Mouse (Mus musculus): ENCODE results near the gene Olfr159. TPM values are rescaled to one million over a fixed set of nuclear protein-coding genes. Genes with fewer than 3 reads are reported as not detected.
"Not testable (repeated sequence)": the region's sequence is repeated elsewhere in the genome, so short reads cannot be mapped to it uniquely, and the experiment has no call there.

Olfr159 gene
- not detected in 2 replicates for polyA plus RNA-seq (2014; fragmentation: Nextera tagmentation; extraction: Ambion mirVana)

DNA sequence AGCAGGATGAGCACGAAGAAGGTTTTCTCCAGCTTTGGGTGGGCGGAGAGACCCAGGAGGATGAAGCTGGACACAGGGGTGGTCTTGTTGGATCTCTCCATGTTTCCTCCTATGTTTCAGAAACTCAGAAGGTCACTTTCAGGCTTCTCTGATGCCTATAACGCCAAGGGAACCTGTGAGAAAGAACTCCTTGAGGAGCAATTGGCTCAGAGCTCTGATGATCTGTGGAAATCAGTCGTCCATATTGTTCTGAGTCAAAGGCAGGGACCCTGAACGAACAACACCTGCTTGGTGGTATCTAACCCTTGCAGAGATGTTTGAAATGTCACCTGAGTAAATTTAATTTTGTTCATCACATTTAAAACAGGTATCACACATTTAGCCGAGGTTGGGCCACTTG is at the start of gene Olfr159:
Olfr159 (minus strand) TSS at position 101 of the 400 bp plus-strand sequence.
- Histone ChIP-seq H3K27ac (ENCODE audit: low read length) (no peak within 1 kb of the TSS), H3K4me2 (replicated peaks; ENCODE audit: low read depth, low read length) (no peak within 1 kb of the TSS), H3K4me1 (ENCODE audit: control insufficient read depth, insufficient read depth, low read length) (no peaks in the 10 kb centered on the region), H3K4me3 (ENCODE audit: low read depth, low read length) (no peak within 1 kb of the TSS), H3K9ac (replicated peaks; ENCODE audit: low read depth, low read length) (no peak within 1 kb of the TSS), H3K9me3 (ENCODE audit: control insufficient read depth, low read depth, low read length) (no peaks in the 10 kb centered on the region), H3K27me3 (ENCODE audit: control insufficient read depth, insufficient read depth, low read length) (no peaks in the 10 kb centered on the region), H3K36me3 (ENCODE audit: control insufficient read depth, insufficient read depth, low read length) (no peaks in the 10 kb centered on the region)
- 81% methylated on average over 6 of the region's 6 CpGs for WGBS
- ATAC-seq (ENCODE audit: insufficient number of reproducible peaks, insufficient read depth, low FRiP score, low read depth) = no peak

DNA sequence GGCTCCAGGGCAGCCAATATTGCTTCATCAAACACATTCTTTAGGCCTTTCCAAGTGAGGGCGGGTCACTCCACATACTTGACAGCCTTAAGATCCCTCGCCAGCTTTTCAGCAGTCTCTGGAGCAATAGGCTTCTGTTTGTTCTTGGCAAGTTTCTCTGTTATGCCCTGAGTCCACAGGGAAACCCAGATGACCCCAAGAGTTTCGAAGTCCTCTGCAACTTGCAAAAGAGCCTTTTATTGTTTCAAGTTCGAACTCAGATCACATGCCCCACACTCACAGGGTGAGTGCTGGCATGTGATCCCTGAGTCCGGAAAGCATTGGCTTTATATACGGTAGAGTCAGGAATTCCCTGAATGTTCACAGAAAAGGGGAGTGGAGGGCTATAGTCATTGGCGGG is 28.1 kb upstream of the Olfr159 start:
- no peaks in the 10 kb centered on the region for H3K9me3 ChIP-seq (ENCODE audit: control insufficient read depth, low read depth, low read length)
- H3K4me1 ChIP-seq (ENCODE audit: control insufficient read depth, insufficient read depth, low read length) = no peaks in the 10 kb centered on the region
- no peaks in the 10 kb centered on the region for H3K36me3 ChIP-seq (ENCODE audit: control insufficient read depth, insufficient read depth, low read length)
- no peak for ATAC-seq (ENCODE audit: insufficient number of reproducible peaks, insufficient read depth, low FRiP score, low read depth)
- H3K27ac ChIP-seq (ENCODE audit: low read length) = no peak overlapping the region
- WGBS = 66% methylated on average over 7 of the region's 7 CpGs
- H3K4me2 ChIP-seq (replicated peaks; ENCODE audit: low read depth, low read length) = no peak overlapping the region
- H3K9ac ChIP-seq (replicated peaks; ENCODE audit: low read depth, low read length) = no peak overlapping the region
- H3K4me3 ChIP-seq (ENCODE audit: low read depth, low read length) = no peak overlapping the region
- no peaks in the 10 kb centered on the region for H3K27me3 ChIP-seq (ENCODE audit: control insufficient read depth, insufficient read depth, low read length)

DNA sequence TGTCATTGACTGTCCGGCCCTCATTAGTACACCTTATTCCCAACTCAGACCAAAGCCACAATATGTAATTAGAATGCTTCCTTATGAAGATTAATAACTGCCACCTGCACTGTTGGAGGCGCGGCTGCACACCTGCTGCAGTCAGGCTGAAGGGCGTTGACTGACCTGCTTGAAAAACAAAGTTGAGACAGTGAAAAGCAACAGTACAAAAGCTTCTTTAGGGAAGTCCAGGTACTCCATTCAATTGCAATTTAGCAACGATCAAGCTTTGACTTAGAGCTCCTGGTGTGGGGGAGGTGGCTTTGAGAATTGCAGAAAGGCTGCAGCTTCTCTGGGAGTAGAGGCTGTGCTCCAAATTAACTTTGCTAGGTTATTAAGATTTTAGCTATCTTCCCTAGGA is 25.0 kb upstream of the Olfr159 start:
- ATAC-seq (ENCODE audit: insufficient number of reproducible peaks, insufficient read depth, low FRiP score, low read depth); H3K4me3 ChIP-seq (ENCODE audit: low read depth, low read length); H3K36me3 ChIP-seq (ENCODE audit: control insufficient read depth, insufficient read depth, low read length); H3K9me3 ChIP-seq (ENCODE audit: control insufficient read depth, low read depth, low read length); H3K4me1 ChIP-seq (ENCODE audit: control insufficient read depth, insufficient read depth, low read length); H3K27ac ChIP-seq (ENCODE audit: low read length); H3K9ac ChIP-seq (replicated peaks; ENCODE audit: low read depth, low read length); H3K4me2 ChIP-seq (replicated peaks; ENCODE audit: low read depth, low read length); H3K27me3 ChIP-seq (ENCODE audit: control insufficient read depth, insufficient read depth, low read length): not testable (repeated sequence)
- WGBS = 83% methylated on average over 5 of the region's 5 CpGs

DNA sequence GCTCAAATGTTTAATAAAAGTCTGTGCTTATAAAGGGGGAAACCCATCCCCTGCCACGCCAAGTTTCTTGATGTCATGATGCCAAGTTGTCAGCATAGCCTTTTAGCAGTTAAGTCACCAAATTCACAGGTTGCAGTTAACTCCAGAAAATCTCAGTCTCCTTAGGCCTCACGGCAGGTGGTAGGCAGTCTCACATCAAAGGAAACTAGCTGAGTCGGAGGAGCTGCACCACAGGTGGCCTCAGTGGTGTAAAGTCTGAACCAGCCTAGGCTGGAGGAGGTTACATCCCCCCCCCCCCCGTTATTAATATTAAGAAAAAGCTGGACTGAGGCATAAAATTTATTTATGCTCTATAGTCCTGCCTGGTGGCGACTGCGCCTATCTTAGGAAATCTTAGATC is 24.5 kb upstream of the Olfr159 start:
- no peak overlapping the region for H3K27ac ChIP-seq (ENCODE audit: low read length)

DNA sequence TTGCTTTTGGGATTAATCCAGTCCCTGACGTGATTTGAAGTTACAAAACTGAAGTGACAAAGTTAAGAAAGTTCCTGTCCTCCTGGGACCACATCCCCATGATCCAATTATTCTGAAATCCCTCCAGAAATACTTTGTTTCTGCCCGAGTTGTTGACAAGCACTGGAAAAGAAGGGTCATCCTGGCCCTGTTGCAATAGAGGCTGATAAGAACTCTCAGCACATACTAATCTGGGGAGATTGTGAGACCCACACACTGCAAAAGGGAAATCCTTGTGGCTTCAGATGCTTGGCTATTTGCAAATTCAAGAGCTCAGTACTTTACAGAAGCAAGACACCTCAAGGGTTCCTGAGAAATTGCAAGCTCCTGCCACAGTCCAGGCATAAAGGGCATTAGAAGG is 1.5 kb upstream of the Olfr159 start:
- H3K27ac ChIP-seq (ENCODE audit: low read length) = no peak overlapping the region
- no peak overlapping the region for H3K9ac ChIP-seq (replicated peaks; ENCODE audit: low read depth, low read length)
- no peaks in the 10 kb centered on the region for H3K4me1 ChIP-seq (ENCODE audit: control insufficient read depth, insufficient read depth, low read length)
- no peak overlapping the region for H3K4me2 ChIP-seq (replicated peaks; ENCODE audit: low read depth, low read length)
- no peak overlapping the region for H3K4me3 ChIP-seq (ENCODE audit: low read depth, low read length)
- no peak for ATAC-seq (ENCODE audit: insufficient number of reproducible peaks, insufficient read depth, low FRiP score, low read depth)
- no peaks in the 10 kb centered on the region for H3K27me3 ChIP-seq (ENCODE audit: control insufficient read depth, insufficient read depth, low read length)
- WGBS = 53% methylated on average over 2 of the region's 2 CpGs
- no peaks in the 10 kb centered on the region for H3K36me3 ChIP-seq (ENCODE audit: control insufficient read depth, insufficient read depth, low read length)
- H3K9me3 ChIP-seq (ENCODE audit: control insufficient read depth, low read depth, low read length) = no peaks in the 10 kb centered on the region

More for the DNA sequence above, 24.5 kb upstream of the Olfr159 start:
- H3K27me3 ChIP-seq (ENCODE audit: control insufficient read depth, insufficient read depth, low read length) = no peaks in the 10 kb centered on the region
- no peak overlapping the region for H3K4me2 ChIP-seq (replicated peaks; ENCODE audit: low read depth, low read length)
- no peaks in the 10 kb centered on the region for H3K36me3 ChIP-seq (ENCODE audit: control insufficient read depth, insufficient read depth, low read length)
- H3K9me3 ChIP-seq (ENCODE audit: control insufficient read depth, low read depth, low read length) = no peaks in the 10 kb centered on the region
- no peak for ATAC-seq (ENCODE audit: insufficient number of reproducible peaks, insufficient read depth, low FRiP score, low read depth)
- H3K4me1 ChIP-seq (ENCODE audit: control insufficient read depth, insufficient read depth, low read length) = no peaks in the 10 kb centered on the region
- no peak overlapping the region for H3K9ac ChIP-seq (replicated peaks; ENCODE audit: low read depth, low read length)
- no peak overlapping the region for H3K4me3 ChIP-seq (ENCODE audit: low read depth, low read length)
- 72% methylated on average over 6 of the region's 6 CpGs for WGBS

DNA sequence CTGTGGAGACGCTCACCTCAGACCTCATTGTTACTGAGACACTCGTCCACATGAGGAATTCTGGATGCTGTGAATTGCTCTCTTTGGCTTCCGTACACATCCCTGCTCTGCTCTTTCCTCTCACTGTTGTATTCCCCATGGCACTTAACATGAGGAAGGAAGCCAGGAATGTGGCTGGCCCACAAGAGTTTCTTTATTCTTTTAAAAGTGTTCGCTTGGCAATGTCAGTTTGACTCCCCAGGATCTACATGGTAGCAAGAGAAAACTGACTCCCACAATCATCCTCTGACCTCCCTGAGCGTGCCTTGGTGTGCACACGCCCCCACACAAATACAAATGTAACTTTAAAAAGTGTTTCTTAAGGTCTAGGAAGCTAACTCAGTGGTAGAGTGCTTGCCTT is 817 bp upstream of the Olfr159 start:
- H3K4me2 ChIP-seq (replicated peaks; ENCODE audit: low read depth, low read length) = no peak overlapping the region
- H3K9me3 ChIP-seq (ENCODE audit: control insufficient read depth, low read depth, low read length) = no peaks in the 10 kb centered on the region
- no peak overlapping the region for H3K27ac ChIP-seq (ENCODE audit: low read length)
- H3K4me3 ChIP-seq (ENCODE audit: low read depth, low read length) = no peak overlapping the region
- no peak for ATAC-seq (ENCODE audit: insufficient number of reproducible peaks, insufficient read depth, low FRiP score, low read depth)
- no peaks in the 10 kb centered on the region for H3K27me3 ChIP-seq (ENCODE audit: control insufficient read depth, insufficient read depth, low read length)
- no peaks in the 10 kb centered on the region for H3K36me3 ChIP-seq (ENCODE audit: control insufficient read depth, insufficient read depth, low read length)
- WGBS = 55% methylated on average over 6 of the region's 6 CpGs
- H3K9ac ChIP-seq (replicated peaks; ENCODE audit: low read depth, low read length) = no peak overlapping the region
- H3K4me1 ChIP-seq (ENCODE audit: control insufficient read depth, insufficient read depth, low read length) = no peaks in the 10 kb centered on the region

DNA sequence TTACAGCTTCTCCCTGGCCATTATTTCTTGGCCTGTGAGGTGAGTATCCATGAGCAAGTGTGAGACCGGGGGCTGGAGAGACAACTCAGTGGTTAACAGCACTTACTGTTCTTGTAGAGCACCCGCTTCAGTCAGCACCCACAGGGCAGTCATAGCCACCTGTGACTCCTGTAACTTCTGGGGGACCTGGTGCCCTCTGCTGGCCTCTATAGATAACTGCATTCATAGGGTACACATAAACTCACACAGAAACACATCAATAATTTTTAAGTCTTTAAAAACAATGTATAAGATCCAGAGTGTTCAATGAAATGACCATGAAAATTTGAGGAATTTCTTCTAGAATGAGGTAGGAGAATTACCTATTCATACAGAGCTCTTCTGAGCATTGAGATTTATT is 1.4 kb downstream of the Olfr159 start:
- WGBS = 96% methylated on average over 2 of the region's 2 CpGs
- Histone ChIP-seq H3K9me3 (ENCODE audit: control insufficient read depth, low read depth, low read length) (no peaks in the 10 kb centered on the region), H3K4me1 (ENCODE audit: control insufficient read depth, insufficient read depth, low read length) (no peaks in the 10 kb centered on the region), H3K4me3 (ENCODE audit: low read depth, low read length) (no peak overlapping the region), H3K36me3 (ENCODE audit: control insufficient read depth, insufficient read depth, low read length) (no peaks in the 10 kb centered on the region), H3K27ac (ENCODE audit: low read length) (no peak overlapping the region), H3K9ac (replicated peaks; ENCODE audit: low read depth, low read length) (no peak overlapping the region), H3K27me3 (ENCODE audit: control insufficient read depth, insufficient read depth, low read length) (no peaks in the 10 kb centered on the region), H3K4me2 (replicated peaks; ENCODE audit: low read depth, low read length) (no peak overlapping the region)
- no peak for ATAC-seq (ENCODE audit: insufficient number of reproducible peaks, insufficient read depth, low FRiP score, low read depth)

DNA sequence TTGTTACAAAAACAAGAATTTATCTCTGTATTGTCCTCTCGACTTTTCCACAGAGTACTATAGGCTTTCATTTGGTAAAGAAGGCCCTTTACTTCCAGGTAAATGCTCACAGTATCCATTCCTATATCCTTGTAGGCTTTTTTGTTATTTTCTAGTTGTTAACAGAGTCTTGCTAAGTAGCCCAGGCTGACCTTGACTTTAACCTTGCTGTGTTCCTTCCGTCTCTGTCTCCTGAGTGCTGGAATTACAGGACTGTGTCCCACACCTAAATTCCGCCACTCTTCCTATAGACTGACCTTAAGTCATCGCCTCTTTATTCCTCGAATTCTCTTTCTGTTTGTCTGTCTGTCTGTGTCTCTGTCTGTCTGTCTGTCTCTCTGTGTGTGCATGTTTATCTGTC is 2.5 kb downstream of the Olfr159 start:
- H3K9me3 ChIP-seq (ENCODE audit: control insufficient read depth, low read depth, low read length) = no peaks in the 10 kb centered on the region
- H3K4me1 ChIP-seq (ENCODE audit: control insufficient read depth, insufficient read depth, low read length) = no peaks in the 10 kb centered on the region
- no peak overlapping the region for H3K4me3 ChIP-seq (ENCODE audit: low read depth, low read length)
- no peak overlapping the region for H3K27ac ChIP-seq (ENCODE audit: low read length)
- 80% methylated on average over 5 of the region's 5 CpGs for WGBS
- ATAC-seq (ENCODE audit: insufficient number of reproducible peaks, insufficient read depth, low FRiP score, low read depth) = no peak
- no peak overlapping the region for H3K4me2 ChIP-seq (replicated peaks; ENCODE audit: low read depth, low read length)
- H3K9ac ChIP-seq (replicated peaks; ENCODE audit: low read depth, low read length) = no peak overlapping the region
- no peaks in the 10 kb centered on the region for H3K36me3 ChIP-seq (ENCODE audit: control insufficient read depth, insufficient read depth, low read length)
- no peaks in the 10 kb centered on the region for H3K27me3 ChIP-seq (ENCODE audit: control insufficient read depth, insufficient read depth, low read length)

DNA sequence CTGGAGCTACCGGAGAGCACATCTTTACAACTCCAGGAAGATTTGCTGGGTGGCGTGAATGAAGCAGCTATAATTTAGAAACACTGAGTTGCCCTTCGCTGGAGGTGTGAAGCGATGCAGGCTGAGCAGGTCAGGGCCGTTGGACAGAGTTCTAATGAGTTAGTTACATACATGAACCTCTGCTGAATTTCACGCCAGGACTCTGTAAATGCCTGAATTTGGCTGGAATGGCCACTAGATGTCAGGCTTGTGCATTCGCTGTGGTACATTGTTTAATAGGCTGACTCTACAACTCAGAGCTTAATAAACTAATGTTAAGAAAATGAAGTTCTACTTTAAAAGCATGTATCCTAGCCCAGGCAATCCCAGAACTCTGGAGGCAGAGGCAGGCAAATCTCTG is 7.4 kb downstream of the Olfr159 start:
- Histone ChIP-seq H3K4me2 (replicated peaks; ENCODE audit: low read depth, low read length) (no peak overlapping the region), H3K4me1 (ENCODE audit: control insufficient read depth, insufficient read depth, low read length) (no peaks in the 10 kb centered on the region), H3K9me3 (ENCODE audit: control insufficient read depth, low read depth, low read length) (no peaks in the 10 kb centered on the region), H3K36me3 (ENCODE audit: control insufficient read depth, insufficient read depth, low read length) (no peaks in the 10 kb centered on the region), H3K9ac (replicated peaks; ENCODE audit: low read depth, low read length) (no peak overlapping the region), H3K27ac (ENCODE audit: low read length) (no peak overlapping the region), H3K4me3 (ENCODE audit: low read depth, low read length) (no peak overlapping the region), H3K27me3 (ENCODE audit: control insufficient read depth, insufficient read depth, low read length) (no peaks in the 10 kb centered on the region)
- ATAC-seq (ENCODE audit: insufficient number of reproducible peaks, insufficient read depth, low FRiP score, low read depth) = no peak
- WGBS = 21% methylated on average over 7 of the region's 7 CpGs

All from stomach, embryonic 14.5 days (tissue).